Mouse (Mus musculus): Measurements from ENCODE around the gene Haus8. TPM values are rescaled to one million over a fixed set of nuclear protein-coding genes. Genes with fewer than 3 reads are reported as not detected.
"Not testable (repeated sequence)": the region's sequence is repeated elsewhere in the genome, so short reads cannot be mapped to it uniquely, and the experiment has no call there.

Haus8 gene
- polyA plus RNA-seq, 1 experiment from 2014 or later: 56.5 TPM

- Histone ChIP-seq H3K9me3 (ENCODE audit: control insufficient read depth, low read length) (no peaks in the 10 kb centered on the region), H3K36me3 (ENCODE audit: control insufficient read depth, insufficient read depth, low read length) (no peaks in the 10 kb centered on the region), H3K27ac (ENCODE audit: low read depth, low read length) (no peak overlapping the region), H3K4me2 (replicated peaks; ENCODE audit: low read depth, low read length) (no peak overlapping the region), H3K4me1 (replicated peaks; ENCODE audit: control insufficient read depth, insufficient read depth, low read length) (no peaks in the 10 kb centered on the region), H3K9ac (ENCODE audit: low read depth, low read length) (no peak overlapping the region), H3K4me3 (ENCODE audit: low read depth, low read length) (no peak overlapping the region), H3K27me3 (ENCODE audit: control insufficient read depth, insufficient read depth, low read length) (no peaks in the 10 kb centered on the region)
- WGBS: 96% methylated on average over 1 of the region's 1 CpGs
- no peak for ATAC-seq (ENCODE audit: low FRiP score)
- no peak for DNase-seq (ENCODE audit: low spot score)
Observed at GRCm38 (mm10) chr8:71307371-71307770, 34.6 kb upstream of the Haus8 start.

- no peak for DNase-seq (ENCODE audit: low spot score)
- no peaks in the 10 kb centered on the region for H3K4me1 ChIP-seq (replicated peaks; ENCODE audit: control insufficient read depth, insufficient read depth, low read length)
- H3K9me3 ChIP-seq (ENCODE audit: control insufficient read depth, low read length): no peaks in the 10 kb centered on the region
- H3K27me3 ChIP-seq (ENCODE audit: control insufficient read depth, insufficient read depth, low read length): no peaks in the 10 kb centered on the region
- H3K27ac ChIP-seq (ENCODE audit: low read depth, low read length): no peak overlapping the region
- H3K4me3 ChIP-seq (ENCODE audit: low read depth, low read length): no peak overlapping the region
- H3K9ac ChIP-seq (ENCODE audit: low read depth, low read length): no peak overlapping the region
- H3K4me2 ChIP-seq (replicated peaks; ENCODE audit: low read depth, low read length): no peak overlapping the region
- WGBS: 83% methylated on average over 1 of the region's 1 CpGs
- no peaks in the 10 kb centered on the region for H3K36me3 ChIP-seq (ENCODE audit: control insufficient read depth, insufficient read depth, low read length)
- no peak for ATAC-seq (ENCODE audit: low FRiP score)
Observed at GRCm38 (mm10) chr8:71305988-71306387, 33.3 kb upstream of the Haus8 start.

GRCm38 (mm10) chr8:71303632-71304031, 30.9 kb upstream of the Haus8 start:
- Histone ChIP-seq H3K9ac (ENCODE audit: low read depth, low read length) (no peak overlapping the region), H3K9me3 (ENCODE audit: control insufficient read depth, low read length) (no peaks in the 10 kb centered on the region), H3K4me2 (replicated peaks; ENCODE audit: low read depth, low read length) (no peak overlapping the region), H3K27me3 (ENCODE audit: control insufficient read depth, insufficient read depth, low read length) (no peaks in the 10 kb centered on the region), H3K4me3 (ENCODE audit: low read depth, low read length) (no peak overlapping the region), H3K4me1 (replicated peaks; ENCODE audit: control insufficient read depth, insufficient read depth, low read length) (no peaks in the 10 kb centered on the region), H3K27ac (ENCODE audit: low read depth, low read length) (no peak overlapping the region), H3K36me3 (ENCODE audit: control insufficient read depth, insufficient read depth, low read length) (no peaks in the 10 kb centered on the region)
- no peak for ATAC-seq (ENCODE audit: low FRiP score)
- no peak for DNase-seq (ENCODE audit: low spot score)
- 100% methylated on average over 1 of the region's 1 CpGs for WGBS

GRCm38 (mm10) chr8:71302788-71303187, 30.1 kb upstream of the Haus8 start:
- ATAC-seq (ENCODE audit: low FRiP score) (no peak), DNase-seq (ENCODE audit: low spot score) (no peak)
- no peaks in the 10 kb centered on the region for H3K4me1 ChIP-seq (replicated peaks; ENCODE audit: control insufficient read depth, insufficient read depth, low read length)
- no peak overlapping the region for H3K9ac ChIP-seq (ENCODE audit: low read depth, low read length)
- no peaks in the 10 kb centered on the region for H3K27me3 ChIP-seq (ENCODE audit: control insufficient read depth, insufficient read depth, low read length)
- H3K4me3 ChIP-seq (ENCODE audit: low read depth, low read length): no peak overlapping the region
- no peaks in the 10 kb centered on the region for H3K9me3 ChIP-seq (ENCODE audit: control insufficient read depth, low read length)
- H3K27ac ChIP-seq (ENCODE audit: low read depth, low read length): no peak overlapping the region
- H3K4me2 ChIP-seq (replicated peaks; ENCODE audit: low read depth, low read length): no peak overlapping the region
- H3K36me3 ChIP-seq (ENCODE audit: control insufficient read depth, insufficient read depth, low read length): no peaks in the 10 kb centered on the region
- WGBS: 88% methylated on average over 1 of the region's 1 CpGs

GRCm38 (mm10) chr8:71299716-71300115, 27.0 kb upstream of the Haus8 start:
- no peak overlapping the region for H3K4me3 ChIP-seq (ENCODE audit: low read depth, low read length)
- no peak overlapping the region for H3K9ac ChIP-seq (ENCODE audit: low read depth, low read length)
- DNase-seq (ENCODE audit: low spot score) (no peak), ATAC-seq (ENCODE audit: low FRiP score) (no peak)
- H3K4me1 ChIP-seq (replicated peaks; ENCODE audit: control insufficient read depth, insufficient read depth, low read length): no peaks in the 10 kb centered on the region
- H3K4me2 ChIP-seq (replicated peaks; ENCODE audit: low read depth, low read length): no peak overlapping the region
- no peaks in the 10 kb centered on the region for H3K36me3 ChIP-seq (ENCODE audit: control insufficient read depth, insufficient read depth, low read length)
- no peaks in the 10 kb centered on the region for H3K27me3 ChIP-seq (ENCODE audit: control insufficient read depth, insufficient read depth, low read length)
- no peaks in the 10 kb centered on the region for H3K9me3 ChIP-seq (ENCODE audit: control insufficient read depth, low read length)
- H3K27ac ChIP-seq (ENCODE audit: low read depth, low read length): no peak overlapping the region
- 93% methylated on average over 3 of the region's 3 CpGs for WGBS

GRCm38 (mm10) chr8:71297439-71297838, 24.7 kb upstream of the Haus8 start:
- Histone ChIP-seq H3K27ac (ENCODE audit: low read depth, low read length) (no peak overlapping the region), H3K4me2 (replicated peaks; ENCODE audit: low read depth, low read length) (no peak overlapping the region), H3K9me3 (ENCODE audit: control insufficient read depth, low read length) (no peaks in the 10 kb centered on the region), H3K4me3 (ENCODE audit: low read depth, low read length) (no peak overlapping the region), H3K9ac (ENCODE audit: low read depth, low read length) (no peak overlapping the region), H3K4me1 (replicated peaks; ENCODE audit: control insufficient read depth, insufficient read depth, low read length) (no peaks in the 10 kb centered on the region), H3K27me3 (ENCODE audit: control insufficient read depth, insufficient read depth, low read length) (no peaks in the 10 kb centered on the region), H3K36me3 (ENCODE audit: control insufficient read depth, insufficient read depth, low read length) (no peaks in the 10 kb centered on the region)
- no peak for ATAC-seq (ENCODE audit: low FRiP score)
- WGBS: 87% methylated on average over 1 of the region's 1 CpGs
- no peak for DNase-seq (ENCODE audit: low spot score)

GRCm38 (mm10) chr8:71296784-71297183, 24.1 kb upstream of the Haus8 start:
- Histone ChIP-seq H3K27ac (ENCODE audit: low read depth, low read length) (no peak overlapping the region), H3K9me3 (ENCODE audit: control insufficient read depth, low read length) (no peaks in the 10 kb centered on the region), H3K4me3 (ENCODE audit: low read depth, low read length) (no peak overlapping the region), H3K9ac (ENCODE audit: low read depth, low read length) (no peak overlapping the region), H3K4me1 (replicated peaks; ENCODE audit: control insufficient read depth, insufficient read depth, low read length) (no peaks in the 10 kb centered on the region), H3K4me2 (replicated peaks; ENCODE audit: low read depth, low read length) (no peak overlapping the region), H3K27me3 (ENCODE audit: control insufficient read depth, insufficient read depth, low read length) (no peaks in the 10 kb centered on the region), H3K36me3 (ENCODE audit: control insufficient read depth, insufficient read depth, low read length) (no peaks in the 10 kb centered on the region)
- WGBS: 88% methylated on average over 2 of the region's 2 CpGs
- DNase-seq (ENCODE audit: low spot score) (no peak), ATAC-seq (ENCODE audit: low FRiP score) (no peak)

DNA sequence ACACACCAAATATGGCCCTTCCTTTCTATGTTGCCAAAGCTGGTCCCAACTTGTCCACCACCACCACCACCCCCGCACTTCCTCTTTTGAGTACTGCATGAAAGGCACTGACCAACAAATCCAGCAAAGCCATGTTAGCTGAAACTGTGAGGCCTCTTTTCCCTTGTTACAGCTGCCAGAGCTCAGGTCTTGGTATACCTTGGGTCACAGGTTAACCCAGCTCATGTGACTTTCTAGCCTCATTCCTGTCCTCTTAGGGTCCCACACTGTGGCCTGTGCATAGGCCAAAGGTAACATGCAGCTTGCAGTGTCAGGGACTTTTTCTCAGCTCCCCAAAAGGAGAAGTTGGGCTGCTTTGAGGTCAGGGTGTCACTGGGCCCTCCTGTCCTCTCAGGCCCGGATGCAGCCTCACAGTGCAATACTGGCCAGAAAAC, 23.5 kb upstream of the Haus8 start:
- Histone ChIP-seq H3K9ac (ENCODE audit: low read depth, low read length) (no peak overlapping the region), H3K4me1 (replicated peaks; ENCODE audit: control insufficient read depth, insufficient read depth, low read length) (no peaks in the 10 kb centered on the region), H3K4me3 (ENCODE audit: low read depth, low read length) (no peak overlapping the region), H3K27me3 (ENCODE audit: control insufficient read depth, insufficient read depth, low read length) (no peaks in the 10 kb centered on the region), H3K36me3 (ENCODE audit: control insufficient read depth, insufficient read depth, low read length) (0 out of 2 replicates have a peak, but pooled peaks cover 1% of the 10 kb centered on the region), H3K4me2 (replicated peaks; ENCODE audit: low read depth, low read length) (no peak overlapping the region), H3K9me3 (ENCODE audit: control insufficient read depth, low read length) (no peaks in the 10 kb centered on the region), H3K27ac (ENCODE audit: low read depth, low read length) (no peak overlapping the region)
- WGBS: 97% methylated on average over 2 of the region's 2 CpGs
- ATAC-seq (ENCODE audit: low FRiP score) (no peak), DNase-seq (ENCODE audit: low spot score) (no peak)

DNA sequence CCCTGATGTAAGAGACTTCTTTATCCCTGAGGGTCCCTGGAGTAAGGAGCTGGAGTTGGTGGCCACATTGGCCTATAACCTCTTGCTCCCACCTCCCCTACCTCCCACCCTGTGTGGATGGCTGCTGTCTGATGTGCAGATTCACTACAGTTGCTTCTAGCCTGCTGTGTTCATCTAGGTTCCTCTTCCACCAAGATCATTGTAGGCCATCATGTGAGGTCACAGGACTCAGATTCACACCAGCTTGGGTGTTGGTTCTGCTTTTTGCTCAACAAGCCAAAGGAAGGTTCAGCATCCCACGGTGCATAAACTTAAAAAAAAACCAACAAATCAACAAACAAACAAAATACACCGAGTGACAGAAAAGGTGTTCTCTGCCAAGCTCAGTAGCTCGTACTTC, 21.2 kb upstream of the Haus8 start:
- H3K36me3 ChIP-seq (ENCODE audit: control insufficient read depth, insufficient read depth, low read length): not testable (repeated sequence)
- WGBS: 90% methylated on average over 3 of the region's 3 CpGs

More for the DNA sequence above, 21.2 kb upstream of the Haus8 start:
- H3K4me3 ChIP-seq (ENCODE audit: low read depth, low read length); H3K4me1 ChIP-seq (replicated peaks; ENCODE audit: control insufficient read depth, insufficient read depth, low read length); H3K9ac ChIP-seq (ENCODE audit: low read depth, low read length); ATAC-seq (ENCODE audit: low FRiP score); H3K27ac ChIP-seq (ENCODE audit: low read depth, low read length); DNase-seq (ENCODE audit: low spot score); H3K27me3 ChIP-seq (ENCODE audit: control insufficient read depth, insufficient read depth, low read length); H3K9me3 ChIP-seq (ENCODE audit: control insufficient read depth, low read length); H3K4me2 ChIP-seq (replicated peaks; ENCODE audit: low read depth, low read length): not testable (repeated sequence)

All from hindbrain, embryonic 11.5 days (tissue).